Mouse (Mus musculus): ENCODE measurements at regions not wholly inside any gene's neighbourhood (a gene's known extent, or its start where the extent isn't known, plus 50 kb on each side); places are given as distances from the start of the nearest gene placed in this dataset.

DNA sequence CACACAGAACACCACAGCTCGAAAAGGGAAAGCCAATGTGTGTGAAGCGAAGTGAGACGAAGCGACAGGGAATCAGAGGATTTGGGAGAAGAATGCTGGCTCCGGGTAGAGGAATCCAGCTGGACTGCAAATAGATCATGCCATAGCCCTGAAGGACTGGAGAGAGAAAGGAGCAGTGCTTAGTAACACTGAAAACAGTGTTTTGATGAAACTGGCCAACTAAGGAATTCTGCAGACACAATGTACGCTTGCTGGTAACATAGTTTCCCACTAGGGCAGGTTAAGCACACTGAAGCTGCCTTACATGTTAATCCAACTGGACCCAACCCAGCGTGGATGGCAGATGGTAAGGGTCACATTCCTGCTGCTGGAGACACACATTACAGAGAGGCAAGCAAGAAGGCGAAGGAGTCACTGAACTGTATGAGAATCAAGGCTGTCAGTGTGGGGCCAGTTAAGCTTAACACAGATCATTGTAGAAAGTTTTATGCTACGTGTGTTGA lies 102.6 kb upstream of the Myocd start:
- no peak for TF ChIP-seq CTCF (IDR thresholded peaks at IDR 0.05; ENCODE audit: low read depth)
- TF ChIP-seq EP300 (IDR thresholded peaks at IDR 0.05; ENCODE audit: low read depth), result no peak

All from liver, postnatal 0 days (tissue).